Mouse (Mus musculus): ENCODE results near the gene Sypl. TPM values are rescaled to one million over a fixed set of nuclear protein-coding genes. Genes with fewer than 3 reads are reported as not detected.
"Not testable (repeated sequence)": the region's sequence is repeated elsewhere in the genome, so short reads cannot be mapped to it uniquely, and the experiment has no call there.

The Sypl gene
- polyA plus RNA-seq, 1 experiment from 2014 or later, result 53.3 TPM

GRCm38 (mm10) chr12:32975501-32975900 is 21.8 kb downstream of the Sypl start:
- Histone ChIP-seq H3K9ac (ENCODE audit: low read length) (no peak overlapping the region), H3K9me3 (ENCODE audit: control insufficient read depth, low read length) (no peaks in the 10 kb centered on the region), H3K4me2 (ENCODE audit: low read depth, low read length, severe bottlenecking) (no peak overlapping the region), H3K4me3 (ENCODE audit: low read depth, low read length) (no peak overlapping the region), H3K27me3 (ENCODE audit: control insufficient read depth, insufficient read depth, low read length) (no peaks in the 10 kb centered on the region), H3K27ac (ENCODE audit: low read depth, low read length) (no peak overlapping the region), H3K36me3 (ENCODE audit: control insufficient read depth, insufficient read depth, low read length) (no peaks in the 10 kb centered on the region), H3K4me1 (replicated peaks; ENCODE audit: control insufficient read depth, insufficient read depth, low read length) (no peaks in the 10 kb centered on the region)
- DNase-seq (ENCODE audit: low spot score), result no peak
- no peak for ATAC-seq (replicated peaks; ENCODE audit: low FRiP score)
- WGBS, result 91% methylated on average over 3 of the region's 3 CpGs

DNA sequence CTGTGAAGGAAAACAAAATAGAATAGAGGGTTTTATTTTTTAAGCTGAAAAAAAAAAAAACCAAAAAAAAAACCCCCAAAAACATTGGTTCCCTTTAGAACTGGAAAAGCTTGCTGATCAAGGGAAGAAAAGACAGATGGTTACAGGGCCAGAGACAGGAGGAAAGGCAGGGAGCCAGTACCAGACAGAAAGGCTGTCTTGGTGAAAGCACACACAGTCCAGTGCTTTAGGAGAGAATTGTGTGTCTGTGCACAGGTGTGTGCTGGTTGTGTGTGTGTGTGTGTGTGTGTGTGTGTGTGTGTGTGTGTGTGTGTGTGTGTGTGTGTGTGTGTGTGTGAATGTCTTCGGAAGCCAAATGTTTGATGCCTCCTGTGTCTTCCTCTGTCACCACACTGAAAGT is 28.9 kb downstream of the Sypl start:
- Histone ChIP-seq H3K27me3 (ENCODE audit: control insufficient read depth, insufficient read depth, low read length) (no peaks in the 10 kb centered on the region), H3K9me3 (ENCODE audit: control insufficient read depth, low read length) (no peaks in the 10 kb centered on the region), H3K36me3 (ENCODE audit: control insufficient read depth, insufficient read depth, low read length) (no peaks in the 10 kb centered on the region), H3K4me1 (replicated peaks; ENCODE audit: control insufficient read depth, insufficient read depth, low read length) (no peaks in the 10 kb centered on the region), H3K9ac (ENCODE audit: low read length) (no peak overlapping the region), H3K27ac (ENCODE audit: low read depth, low read length) (no peak overlapping the region), H3K4me2 (ENCODE audit: low read depth, low read length, severe bottlenecking) (no peak overlapping the region), H3K4me3 (ENCODE audit: low read depth, low read length) (no peak overlapping the region)
- WGBS, result 100% methylated on average over 1 of the region's 1 CpGs
- DNase-seq (ENCODE audit: low spot score) (no peak), ATAC-seq (replicated peaks; ENCODE audit: low FRiP score) (no peak)

DNA sequence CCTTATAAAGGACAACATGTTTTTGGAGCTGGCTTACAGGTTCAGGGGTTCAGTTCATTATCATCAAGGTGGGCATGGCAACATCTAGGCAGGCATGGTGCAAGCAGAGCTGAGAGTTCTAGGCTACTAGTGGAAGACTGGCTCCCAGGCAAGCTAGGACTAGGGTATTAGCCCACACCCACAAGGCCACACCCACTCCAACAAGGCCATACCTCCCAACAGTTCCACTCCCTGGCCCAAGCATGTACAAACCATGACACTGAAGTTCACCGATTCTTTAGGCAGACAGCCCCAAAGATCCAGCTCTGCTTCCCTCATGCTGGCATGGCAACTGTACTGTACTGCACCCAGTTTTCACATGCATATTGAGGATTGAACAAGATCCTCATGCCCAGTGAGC is 29.4 kb downstream of the Sypl start:
- H3K4me1 ChIP-seq (replicated peaks; ENCODE audit: control insufficient read depth, insufficient read depth, low read length), result no peaks in the 10 kb centered on the region
- DNase-seq (ENCODE audit: low spot score), result no peak
- H3K4me2 ChIP-seq (ENCODE audit: low read depth, low read length, severe bottlenecking), result no peak overlapping the region
- no peak overlapping the region for H3K27ac ChIP-seq (ENCODE audit: low read depth, low read length)
- 96% methylated on average over 1 of the region's 1 CpGs for WGBS
- H3K9me3 ChIP-seq (ENCODE audit: control insufficient read depth, low read length), result no peaks in the 10 kb centered on the region
- H3K4me3 ChIP-seq (ENCODE audit: low read depth, low read length), result no peak overlapping the region
- no peaks in the 10 kb centered on the region for H3K36me3 ChIP-seq (ENCODE audit: control insufficient read depth, insufficient read depth, low read length)
- H3K27me3 ChIP-seq (ENCODE audit: control insufficient read depth, insufficient read depth, low read length), result no peaks in the 10 kb centered on the region
- no peak overlapping the region for H3K9ac ChIP-seq (ENCODE audit: low read length)
- ATAC-seq (replicated peaks; ENCODE audit: low FRiP score), result no peak

- no peaks in the 10 kb centered on the region for H3K9me3 ChIP-seq (ENCODE audit: control insufficient read depth, low read length)
- ATAC-seq (replicated peaks; ENCODE audit: low FRiP score) (no peak), DNase-seq (ENCODE audit: low spot score) (no peak)
- no peak overlapping the region for H3K4me2 ChIP-seq (ENCODE audit: low read depth, low read length, severe bottlenecking)
- H3K4me3 ChIP-seq (ENCODE audit: low read depth, low read length), result no peak overlapping the region
- no peaks in the 10 kb centered on the region for H3K36me3 ChIP-seq (ENCODE audit: control insufficient read depth, insufficient read depth, low read length)
- no peaks in the 10 kb centered on the region for H3K4me1 ChIP-seq (replicated peaks; ENCODE audit: control insufficient read depth, insufficient read depth, low read length)
- WGBS, result 71% methylated on average over 1 of the region's 1 CpGs
- no peaks in the 10 kb centered on the region for H3K27me3 ChIP-seq (ENCODE audit: control insufficient read depth, insufficient read depth, low read length)
- no peak overlapping the region for H3K9ac ChIP-seq (ENCODE audit: low read length)
- no peak overlapping the region for H3K27ac ChIP-seq (ENCODE audit: low read depth, low read length)
Measured at GRCm38 (mm10) chr12:32986284-32986683, 32.6 kb downstream of the Sypl start.

GRCm38 (mm10) chr12:32989731-32990130 is 36.0 kb downstream of the Sypl start:
- Histone ChIP-seq H3K4me3 (ENCODE audit: low read depth, low read length) (no peak overlapping the region), H3K9ac (ENCODE audit: low read length) (no peak overlapping the region), H3K4me2 (ENCODE audit: low read depth, low read length, severe bottlenecking) (no peak overlapping the region), H3K9me3 (ENCODE audit: control insufficient read depth, low read length) (no peaks in the 10 kb centered on the region), H3K4me1 (replicated peaks; ENCODE audit: control insufficient read depth, insufficient read depth, low read length) (no peaks in the 10 kb centered on the region), H3K36me3 (ENCODE audit: control insufficient read depth, insufficient read depth, low read length) (no peaks in the 10 kb centered on the region), H3K27ac (ENCODE audit: low read depth, low read length) (no peak overlapping the region), H3K27me3 (ENCODE audit: control insufficient read depth, insufficient read depth, low read length) (no peaks in the 10 kb centered on the region)
- 71% methylated on average over 12 of the region's 12 CpGs for WGBS
- DNase-seq (ENCODE audit: low spot score) (no peak), ATAC-seq (replicated peaks; ENCODE audit: low FRiP score) (no peak)

GRCm38 (mm10) chr12:32994081-32994480 is 40.4 kb downstream of the Sypl start:
- 75% methylated on average over 5 of the region's 5 CpGs for WGBS
- H3K4me3 ChIP-seq (ENCODE audit: low read depth, low read length), result no peak overlapping the region
- no peak overlapping the region for H3K4me2 ChIP-seq (ENCODE audit: low read depth, low read length, severe bottlenecking)
- H3K4me1 ChIP-seq (replicated peaks; ENCODE audit: control insufficient read depth, insufficient read depth, low read length), result no peaks in the 10 kb centered on the region
- no peaks in the 10 kb centered on the region for H3K27me3 ChIP-seq (ENCODE audit: control insufficient read depth, insufficient read depth, low read length)
- DNase-seq (ENCODE audit: low spot score) (no peak), ATAC-seq (replicated peaks; ENCODE audit: low FRiP score) (no peak)
- H3K27ac ChIP-seq (ENCODE audit: low read depth, low read length), result no peak overlapping the region
- H3K36me3 ChIP-seq (ENCODE audit: control insufficient read depth, insufficient read depth, low read length), result no peaks in the 10 kb centered on the region
- no peaks in the 10 kb centered on the region for H3K9me3 ChIP-seq (ENCODE audit: control insufficient read depth, low read length)
- no peak overlapping the region for H3K9ac ChIP-seq (ENCODE audit: low read length)

GRCm38 (mm10) chr12:32995081-32995834 is 41.6 kb downstream of the Sypl start:
- no peaks in the 10 kb centered on the region for H3K4me1 ChIP-seq (replicated peaks; ENCODE audit: control insufficient read depth, insufficient read depth, low read length)
- WGBS, result 87% methylated on average over 4 of the region's 4 CpGs
- H3K4me2 ChIP-seq (ENCODE audit: low read depth, low read length, severe bottlenecking), result no peak overlapping the region
- H3K27ac ChIP-seq (ENCODE audit: low read depth, low read length), result no peak overlapping the region
- ATAC-seq (replicated peaks; ENCODE audit: low FRiP score) (no peak), DNase-seq (ENCODE audit: low spot score) (no peak)
- H3K9me3 ChIP-seq (ENCODE audit: control insufficient read depth, low read length), result no peaks in the 10 kb centered on the region
- H3K9ac ChIP-seq (ENCODE audit: low read length), result no peak overlapping the region
- H3K27me3 ChIP-seq (ENCODE audit: control insufficient read depth, insufficient read depth, low read length), result no peaks in the 10 kb centered on the region
- H3K36me3 ChIP-seq (ENCODE audit: control insufficient read depth, insufficient read depth, low read length), result no peaks in the 10 kb centered on the region
- no peak overlapping the region for H3K4me3 ChIP-seq (ENCODE audit: low read depth, low read length)

DNA sequence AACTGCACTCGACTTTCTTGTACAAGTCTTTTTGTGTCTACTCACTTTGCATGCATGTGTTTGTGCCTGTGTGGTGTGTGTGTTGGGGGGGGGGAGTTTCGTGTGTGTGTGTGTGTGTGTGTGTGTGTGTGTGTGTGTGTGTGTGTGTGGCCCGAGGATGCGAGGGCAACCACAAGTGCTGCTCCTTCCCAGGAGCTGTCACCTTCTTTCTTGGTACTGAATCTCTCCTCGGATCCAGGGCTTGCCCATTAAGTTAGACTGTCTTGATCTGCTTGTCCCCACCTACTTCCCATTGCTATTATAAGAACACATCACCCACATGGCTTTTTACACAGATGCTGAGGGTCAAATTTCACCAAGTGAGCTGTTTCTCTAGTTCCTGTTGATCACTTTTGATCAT is 45.1 kb downstream of the Sypl start:
- ATAC-seq (replicated peaks; ENCODE audit: low FRiP score) (no peak), DNase-seq (ENCODE audit: low spot score) (no peak)
- no peak overlapping the region for H3K4me2 ChIP-seq (ENCODE audit: low read depth, low read length, severe bottlenecking)
- no peak overlapping the region for H3K27ac ChIP-seq (ENCODE audit: low read depth, low read length)
- H3K9ac ChIP-seq (ENCODE audit: low read length), result no peak overlapping the region
- H3K27me3 ChIP-seq (ENCODE audit: control insufficient read depth, insufficient read depth, low read length), result no peaks in the 10 kb centered on the region
- H3K9me3 ChIP-seq (ENCODE audit: control insufficient read depth, low read length), result no peaks in the 10 kb centered on the region
- no peaks in the 10 kb centered on the region for H3K36me3 ChIP-seq (ENCODE audit: control insufficient read depth, insufficient read depth, low read length)
- H3K4me3 ChIP-seq (ENCODE audit: low read depth, low read length), result no peak overlapping the region
- no peaks in the 10 kb centered on the region for H3K4me1 ChIP-seq (replicated peaks; ENCODE audit: control insufficient read depth, insufficient read depth, low read length)
- WGBS, result 85% methylated on average over 5 of the region's 5 CpGs

DNA sequence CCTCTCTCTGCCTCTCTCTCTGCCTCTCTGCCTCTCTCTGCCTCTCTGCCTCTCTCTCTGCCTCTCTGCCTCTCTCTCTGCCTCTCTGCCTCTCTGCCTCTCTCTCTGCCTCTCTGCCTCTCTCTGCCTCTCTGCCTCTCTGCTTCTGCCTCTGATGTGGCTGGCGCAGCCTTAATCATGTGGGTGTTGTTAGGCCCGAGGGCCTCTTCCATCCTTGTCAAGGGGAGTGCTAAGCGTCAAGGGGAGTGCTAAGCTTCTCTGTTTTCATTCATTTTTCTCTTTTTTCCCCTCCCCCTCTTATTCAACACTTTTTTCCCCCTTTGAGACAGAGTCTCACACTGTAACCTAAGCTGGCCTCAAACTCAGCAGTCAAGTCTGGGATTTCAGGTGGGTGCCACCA is 46.1 kb downstream of the Sypl start:
- H3K27me3 ChIP-seq (ENCODE audit: control insufficient read depth, insufficient read depth, low read length); H3K36me3 ChIP-seq (ENCODE audit: control insufficient read depth, insufficient read depth, low read length); H3K27ac ChIP-seq (ENCODE audit: low read depth, low read length); ATAC-seq (replicated peaks; ENCODE audit: low FRiP score); H3K4me3 ChIP-seq (ENCODE audit: low read depth, low read length); H3K9me3 ChIP-seq (ENCODE audit: control insufficient read depth, low read length); H3K4me2 ChIP-seq (ENCODE audit: low read depth, low read length, severe bottlenecking); H3K4me1 ChIP-seq (replicated peaks; ENCODE audit: control insufficient read depth, insufficient read depth, low read length); H3K9ac ChIP-seq (ENCODE audit: low read length); DNase-seq (ENCODE audit: low spot score): not testable (repeated sequence)
- WGBS, result 36% methylated on average over 3 of the region's 3 CpGs
